ENCODE assay signal across 16 mouse cellular contexts in genomic region chr12:117638833-117639232, GRCm38 (mm10).
A peak's percentile ranks its signal among the peaks of the same experiment; 100 is the strongest.
DNase-seq lines count a peak whose midpoint lies in the region; ATAC-seq and TF ChIP-seq lines count a peak whose summit lies in the region.
"Had no signal": no experiment of that assay in that cellular context is flagged by ENCODE, and none has a peak within 500 bp of the region (broad histone marks: within the 10 kb centered on the region; RNA-seq: fewer than 3 reads in every experiment).

No protein-coding gene starts in this region.

- H3K4me3 ChIP-seq in kidney, embryonic 16.5 days (ENCODE audit: low read length) = no peak overlapping the region
- no peak overlapping the region for H3K4me3 ChIP-seq in kidney, adult 2 months (ENCODE audit: insufficient read depth, low read depth, low read length)
- H3K4me3 ChIP-seq: forebrain, embryonic 10.5 days; heart, embryonic 13.5 days; midbrain, embryonic 12.5 days; neural tube, embryonic 12.5 days had no signal

- H3K9ac ChIP-seq in kidney, embryonic 16.5 days (replicated peaks; ENCODE audit: low read length) = no peak overlapping the region
- H3K9ac ChIP-seq: heart, embryonic 13.5 days; midbrain, embryonic 12.5 days; neural tube, embryonic 12.5 days had no signal

- no peak overlapping the region for H3K27ac ChIP-seq in kidney, embryonic 16.5 days (ENCODE audit: low read length)
- H3K27ac ChIP-seq in kidney, adult 2 months (ENCODE audit: insufficient read depth, low read depth, low read length) = no peak overlapping the region
- H3K27ac ChIP-seq: forebrain, embryonic 10.5 days; heart, embryonic 13.5 days; midbrain, embryonic 12.5 days; neural tube, embryonic 12.5 days had no signal

- H3K36me3 ChIP-seq in kidney, embryonic 16.5 days (ENCODE audit: insufficient read depth, low read length) = no peaks in the 10 kb centered on the region
- no peaks in the 10 kb centered on the region for H3K36me3 ChIP-seq in kidney, adult 2 months (ENCODE audit: control insufficient read depth, insufficient read depth, low read length)
- H3K36me3 ChIP-seq: forebrain, embryonic 10.5 days; heart, embryonic 13.5 days; midbrain, embryonic 12.5 days; neural tube, embryonic 12.5 days had no signal

- DNase-seq in kidney, adult 2 months = no peak
- peak; percentile 35 for DNase-seq in urinary bladder, postnatal 14 days (ENCODE audit: low spot score)
- no peak for DNase-seq in urinary bladder, postnatal 4 days (ENCODE audit: low spot score in 2 of 2)
- DNase-seq in embryo, embryonic 10.5 days (ENCODE audit: low spot score) = no peak
- no peak for DNase-seq in layer of hippocampus, postnatal 10 days (ENCODE audit: low spot score in 2 of 2)
- DNase-seq: cerebellum, adult 11-12 months; heart, postnatal 4 days; kidney, postnatal 10 days; thymus, adult 18-20 months had no signal

- 67% methylated on average over 2 of the region's 2 CpGs for WGBS in kidney, embryonic 16.5 days
- WGBS in kidney, adult 2 months = 74% methylated on average over 2 of the region's 2 CpGs

- no peak for TF ChIP-seq CTCF in kidney, adult 2 months (conservative IDR thresholded peaks at IDR 0.05; ENCODE audit: insufficient read depth, insufficient read length, low read depth, low read length)

- H3K27me3 ChIP-seq in kidney, embryonic 16.5 days (ENCODE audit: insufficient read depth, low read length) = no peaks in the 10 kb centered on the region
- no peaks in the 10 kb centered on the region for H3K27me3 ChIP-seq in kidney, adult 2 months (replicated peaks; ENCODE audit: control insufficient read depth, insufficient read depth, low read length)
- H3K27me3 ChIP-seq: heart, embryonic 13.5 days; midbrain, embryonic 12.5 days; neural tube, embryonic 12.5 days had no signal

- 0 out of 2 replicates have a peak, but pooled peaks have one; percentile 40 for ATAC-seq in kidney, embryonic 16.5 days (ENCODE audit: low FRiP score, low TSS enrichment)
- ATAC-seq in granulocyte monocyte progenitor cell, adult 5-6 weeks (replicated peaks; ENCODE audit: poor library complexity, severe bottlenecking) = peak; percentile 70
- peak; percentile 45; the same call in 1 of the 2 replicates for ATAC-seq in megakaryocyte-erythroid progenitor cell, adult 5-6 weeks (replicated peaks; ENCODE audit: low FRiP score, low TSS enrichment, poor library complexity, severe bottlenecking)

- no peaks in the 10 kb centered on the region for H3K9me3 ChIP-seq in kidney, embryonic 16.5 days (ENCODE audit: low read length)
- H3K9me3 ChIP-seq: forebrain, embryonic 10.5 days; heart, embryonic 13.5 days; midbrain, embryonic 12.5 days; neural tube, embryonic 12.5 days had no signal

- no peak overlapping the region for H3K4me2 ChIP-seq in kidney, embryonic 16.5 days (replicated peaks; ENCODE audit: low read depth, low read length)
- H3K4me2 ChIP-seq: heart, embryonic 13.5 days; midbrain, embryonic 12.5 days; neural tube, embryonic 12.5 days had no signal

- no peak for TF ChIP-seq POLR2A in kidney, adult 2 months (IDR thresholded peaks at IDR 0.05; ENCODE audit: low read depth, low read length)

- H3K4me1 ChIP-seq in kidney, embryonic 16.5 days (ENCODE audit: insufficient read depth, low read length) = 0 out of 2 replicates have a peak, but pooled peaks cover 18% of the 10 kb centered on the region
- H3K4me1 ChIP-seq in kidney, adult 2 months (ENCODE audit: control insufficient read depth, insufficient read depth, low read length) = no peaks in the 10 kb centered on the region
- H3K4me1 ChIP-seq: midbrain, embryonic 12.5 days had no signal
